Mouse (Mus musculus): ENCODE measurements around the gene Fam13c.

GRCm38 (mm10) chr10:70499246-70499645 is 59.0 kb downstream of the Fam13c start:
- TF ChIP-seq TAL1 (conservative IDR thresholded peaks at IDR 0.05; ENCODE audit: low read depth, low read length) (no peak), CTCF (IDR thresholded peaks at IDR 0.05; ENCODE audit: low read depth, low read length) (no peak), GATA1 (IDR thresholded peaks at IDR 0.05; ENCODE audit: borderline replicate concordance, low read length) (no peak), GATA2 (IDR thresholded peaks at IDR 0.05; ENCODE audit: borderline replicate concordance, low read depth, low read length) (no peak), POLR2AphosphoS5 (IDR thresholded peaks at IDR 0.05; ENCODE audit: insufficient replicate concordance, low read depth, low read length) (no peak)

All from G1E (cell line).